Comparison of ENCODE assay signal across 8 mouse cellular contexts in genomic region chr11:115403338-115404124, GRCm38 (mm10). TPM values are rescaled to one million over a fixed set of nuclear protein-coding genes. Genes with fewer than 3 reads are reported as not detected.
DNase-seq lines count a peak whose midpoint lies in the region; ATAC-seq lines count a peak whose summit lies in the region.

Gene Mrpl58 (plus strand): TSS chr11:115403752.

- peak within 1 kb of the TSS; percentile 71 for H3K27ac ChIP-seq in intestine, embryonic 14.5 days (ENCODE audit: low read depth)

- H3K4me3 ChIP-seq in intestine, embryonic 14.5 days (ENCODE audit: low read depth, low read length): peak within 1 kb of the TSS; percentile 89

- intact Hi-C loops in left cerebral cortex, postnatal 14 days (cut with DNase I): no loop called here

- WGBS in intestine, embryonic 14.5 days: 3% methylated on average over 50 of the region's 50 CpGs

- DNase-seq in adrenal gland, adult 2 months: peak; percentile 92
- peak; percentile 92 for DNase-seq in embryo, embryonic 10.5 days (ENCODE audit: low spot score)
- DNase-seq in gastrocnemius, postnatal 25 days: peak; percentile 84
- peak; percentile 89 for DNase-seq in intestine, embryonic 14.5 days (ENCODE audit: low spot score)
- DNase-seq in left cerebral cortex, postnatal 14 days (ENCODE audit: low spot score in 2 of 2): peak; percentile 82 to 84
- DNase-seq in right cerebral cortex, postnatal 14 days: peak; percentile 85
- DNase-seq in urinary bladder, postnatal 4 days (ENCODE audit: low spot score in 2 of 2): peak; percentile 80 to 86

- H3K9me3 ChIP-seq in intestine, embryonic 14.5 days (ENCODE audit: control insufficient read depth, low read length): no peaks in the 10 kb centered on the region

- peaks cover 28% of the 10 kb centered on the region for H3K36me3 ChIP-seq in intestine, embryonic 14.5 days (ENCODE audit: control insufficient read depth, insufficient read depth, low read length)

- H3K9ac ChIP-seq in intestine, embryonic 14.5 days (ENCODE audit: low read length): peak within 1 kb of the TSS; percentile 89

- no peaks in the 10 kb centered on the region for H3K27me3 ChIP-seq in intestine, embryonic 14.5 days (replicated peaks; ENCODE audit: control insufficient read depth, insufficient read depth, low read length)

- H3K4me1 ChIP-seq in intestine, embryonic 14.5 days (replicated peaks; ENCODE audit: control insufficient read depth, insufficient read depth, low read length): peaks cover 14% of the 10 kb centered on the region

- peak; percentile 92 for ATAC-seq in intestine, embryonic 14.5 days (replicated peaks; ENCODE audit: low FRiP score, low TSS enrichment, low read depth)
- peak; percentile 89 for ATAC-seq in megakaryocyte-erythroid progenitor cell, adult 5-6 weeks (replicated peaks; ENCODE audit: low FRiP score, low TSS enrichment, poor library complexity, severe bottlenecking)

- peak within 1 kb of the TSS; percentile 87 for H3K4me2 ChIP-seq in intestine, embryonic 14.5 days (ENCODE audit: low read length)

RNA-seq across cellular contexts. Expression of gene Mrpl58, which starts in this region (rescaled TPM):
- total RNA-seq in adrenal gland, adult 2 months (2021): 100 to 1,000 TPM; 163 to 165 TPM
- 96.1 and 100 TPM in 2 replicates for polyA plus RNA-seq in adrenal gland, adult 2 months (2012; rRNA removed)
- total RNA-seq in gastrocnemius, postnatal 25 days (2021): 10 to 100 TPM; 86.6 to 96.1 TPM
- 218 and 224 TPM in 2 replicates for polyA plus RNA-seq in intestine, embryonic 14.5 days (2014; fragmentation: Nextera tagmentation; extraction: Ambion mirVana)
- total RNA-seq in left cerebral cortex, postnatal 14 days (2021): 100 to 1,000 TPM; 101 to 112 TPM
- total RNA-seq in megakaryocyte-erythroid progenitor cell, adult 5-6 weeks (2014; fragmentation: Nextera tagmentation): 81.8 and 92.4 TPM in 2 replicates
- total RNA-seq in megakaryocyte-erythroid progenitor cell, adult 5-6 weeks (2017): 56.9 and 64.4 TPM in 2 replicates

Comparison
In these comparisons a context has a peak if more than half of its experiments do, and no peak if none do; other contexts are left out.
1. Peak in every context shown above with its lines: DNase-seq, ATAC-seq, H3K4me3 ChIP-seq and H3K27ac ChIP-seq.